Mouse (Mus musculus) right cerebral cortex, adult 2 months (tissue): Measurements from ENCODE around the gene Hyls1.

Experiments used
- DNase-seq, 2 experiments: peaks; one replicate each; pipeline ENCODE4 v3.0.0; 2021 to 2022; ENCODE audit warnings: low spot score in 2 of 2

Gene Hyls1

GRCm38 (mm10) chr9:35544666-35545065 lies 25.5 kb downstream of the Hyls1 start:
- DNase-seq = no peak

- DNase-seq = no peak
Observed at GRCm38 (mm10) chr9:35543099-35543860, 26.9 kb downstream of the Hyls1 start.

- no peak for DNase-seq
Observed at GRCm38 (mm10) chr9:35541941-35542340, 28.3 kb downstream of the Hyls1 start.

- peak; percentile 80 to 86 for DNase-seq
Observed at GRCm38 (mm10) chr9:35541488-35541887, 28.7 kb downstream of the Hyls1 start.

- no peak for DNase-seq
Observed at GRCm38 (mm10) chr9:35541024-35541423, 29.2 kb downstream of the Hyls1 start.

GRCm38 (mm10) chr9:35539001-35539750 lies 31.0 kb downstream of the Hyls1 start:
- DNase-seq = no peak

GRCm38 (mm10) chr9:35535876-35536275 lies 34.3 kb downstream of the Hyls1 start:
- DNase-seq = no peak

GRCm38 (mm10) chr9:35535110-35535509 lies 35.1 kb downstream of the Hyls1 start:
- DNase-seq = peak; percentile 61 to 63

- DNase-seq = no peak
Observed at GRCm38 (mm10) chr9:35533266-35533665, 36.9 kb downstream of the Hyls1 start.

GRCm38 (mm10) chr9:35529796-35530195 lies 40.4 kb downstream of the Hyls1 start:
- DNase-seq = no peak

GRCm38 (mm10) chr9:35529141-35529540 lies 41.1 kb downstream of the Hyls1 start:
- no peak for DNase-seq

GRCm38 (mm10) chr9:35523941-35524411 lies 46.2 kb downstream of the Hyls1 start:
- DNase-seq = peak; percentile 80 to 83

- DNase-seq = peak; percentile 65
Observed at GRCm38 (mm10) chr9:35523541-35523940, 46.7 kb downstream of the Hyls1 start.

- no peak for DNase-seq
Observed at GRCm38 (mm10) chr9:35522821-35523515, 47.2 kb downstream of the Hyls1 start.

- no peak for DNase-seq
Observed at GRCm38 (mm10) chr9:35522241-35522640, 48.0 kb downstream of the Hyls1 start.

- DNase-seq = no peak
Observed at GRCm38 (mm10) chr9:35520631-35521348, 49.4 kb downstream of the Hyls1 start.

GRCm38 (mm10) chr9:35518169-35518568 lies 52.0 kb downstream of the Hyls1 start, which contains the start of gene Gm1113:
Gene Gm1113, minus strand, starts transcription at chr9:35518269.
- no peak for DNase-seq

- no peak for DNase-seq
Observed at GRCm38 (mm10) chr9:35516711-35517110, 53.5 kb downstream of the Hyls1 start.

GRCm38 (mm10) chr9:35516182-35516581 lies 54.0 kb downstream of the Hyls1 start:
- DNase-seq = no peak

GRCm38 (mm10) chr9:35513900-35514299 lies 56.3 kb downstream of the Hyls1 start:
- DNase-seq = no peak
